Mouse (Mus musculus): ENCODE data around the gene Atp8b5.

Gene Atp8b5

DNA sequence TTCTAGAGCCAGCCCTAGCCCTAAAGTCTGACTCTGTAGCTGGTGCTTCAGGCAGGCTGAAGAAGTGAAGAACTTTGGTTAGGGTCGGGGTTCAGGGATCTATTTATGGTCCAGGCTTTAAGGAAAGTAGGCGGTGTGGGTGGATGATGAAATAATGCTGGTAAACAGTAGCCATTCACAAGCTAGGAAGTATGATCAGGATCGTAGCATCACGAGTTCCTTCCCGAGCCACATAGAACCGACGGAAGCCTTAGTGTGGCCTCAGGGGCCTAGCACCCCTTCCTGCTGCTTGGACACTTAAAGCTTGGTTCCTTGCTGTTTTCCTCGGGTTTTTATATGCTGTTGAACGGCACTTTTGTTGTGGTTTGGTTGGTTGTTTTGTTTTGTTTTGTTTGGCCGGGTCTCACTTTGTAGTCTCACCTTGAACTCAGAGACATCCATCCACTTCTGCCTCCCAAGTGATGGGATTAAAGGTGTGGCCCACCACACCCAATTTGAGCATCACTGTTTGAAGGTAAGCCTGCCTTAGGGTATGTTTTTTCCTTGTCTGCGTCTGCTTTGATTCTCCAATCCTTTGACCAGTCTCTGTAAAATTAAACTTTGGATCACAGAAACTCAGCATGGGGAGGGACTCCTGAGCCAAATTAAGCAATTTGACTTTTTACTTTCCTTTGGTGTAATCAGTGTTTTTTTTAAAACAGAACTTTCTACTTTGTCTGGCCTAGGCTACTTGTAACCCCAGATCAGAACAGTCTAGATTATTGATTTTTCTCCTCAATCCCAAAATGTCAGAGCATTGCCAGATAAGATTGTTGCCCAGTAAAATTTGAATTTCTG lies 116.5 kb downstream of the Atp8b5 start:
- peak; percentile 57 for DNase-seq (ENCODE audit: low read depth)

GRCm38 (mm10) chr4:43384083-43384460 lies 117.1 kb downstream of the Atp8b5 start:
- DNase-seq (ENCODE audit: low read depth): peak; percentile 55

DNA sequence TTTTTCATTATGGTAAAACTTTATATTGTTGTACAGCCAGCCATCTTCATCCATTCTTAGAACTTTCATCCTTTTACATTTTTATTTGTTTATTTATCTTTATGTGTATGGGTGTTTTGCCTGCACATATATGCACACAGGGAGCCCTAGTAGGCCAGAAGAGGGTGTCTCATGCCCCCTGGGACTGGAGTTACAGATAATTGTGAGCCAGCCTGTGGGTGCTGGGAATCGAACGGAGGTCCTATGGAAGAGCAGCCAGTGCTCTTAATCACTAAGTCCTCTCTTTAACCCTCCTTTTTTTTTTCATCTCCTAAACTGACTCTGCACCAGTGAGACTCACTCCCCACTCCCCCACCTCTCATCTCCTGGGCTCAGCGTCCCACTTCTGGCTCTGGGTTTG lies 117.6 kb downstream of the Atp8b5 start:
- DNase-seq (ENCODE audit: low read depth): no peak

- no peak for DNase-seq (ENCODE audit: low read depth)
Measured at GRCm38 (mm10) chr4:43386932-43387331, 120.0 kb downstream of the Atp8b5 start.

DNA sequence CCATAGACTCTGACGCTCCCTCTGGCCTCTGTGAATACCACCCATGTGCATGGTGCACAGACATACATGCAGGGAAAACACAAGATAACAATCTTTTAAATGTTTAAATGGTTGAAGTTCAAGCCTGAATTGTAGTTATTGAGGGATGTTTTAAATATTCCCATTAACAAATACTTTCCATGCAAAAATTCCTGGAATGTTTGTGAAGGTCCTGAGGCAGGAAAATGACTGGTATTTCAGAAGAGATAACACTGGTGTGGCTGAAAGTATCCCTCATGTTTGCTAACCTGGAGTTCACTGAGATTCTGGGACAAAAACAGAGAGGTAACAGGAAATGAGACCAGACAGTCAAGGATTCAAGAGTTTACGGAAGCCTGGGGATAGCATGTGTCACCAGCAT lies 122.4 kb downstream of the Atp8b5 start:
- DNase-seq (ENCODE audit: low read depth): no peak

- DNase-seq (ENCODE audit: low read depth): no peak
Measured at GRCm38 (mm10) chr4:43389845-43390440, 123.0 kb downstream of the Atp8b5 start.

GRCm38 (mm10) chr4:43391521-43392050 lies 124.6 kb downstream of the Atp8b5 start:
- DNase-seq (ENCODE audit: low read depth): no peak

DNA sequence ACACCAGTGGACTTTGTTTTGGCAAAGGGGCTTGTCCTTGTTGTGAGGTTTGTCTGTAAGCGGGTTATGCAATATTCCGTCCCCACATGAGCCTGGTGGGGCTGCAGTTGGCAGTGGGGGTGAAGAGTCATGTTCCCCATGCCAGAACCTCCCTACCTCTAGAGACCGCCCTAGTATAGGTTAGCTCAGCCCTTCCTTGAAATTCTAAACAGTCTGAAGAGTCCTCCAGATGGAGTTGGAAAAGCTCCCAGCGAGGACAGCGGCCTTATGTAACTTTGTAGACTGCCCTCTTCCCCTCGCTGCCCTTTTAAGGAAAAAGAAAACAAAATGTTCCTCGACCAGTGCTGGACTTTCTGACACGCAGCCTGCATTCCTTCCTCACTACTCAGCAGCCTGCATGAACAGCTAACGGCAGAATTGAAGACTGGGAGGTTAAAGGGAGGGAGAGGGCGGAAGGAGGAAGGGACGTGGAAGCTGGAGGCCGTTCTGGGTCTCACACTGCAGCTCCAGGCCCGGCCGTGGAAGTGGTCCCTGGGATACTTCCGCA lies 127.5 kb downstream of the Atp8b5 start:
- peak; percentile 96 for DNase-seq (ENCODE audit: low read depth)

DNA sequence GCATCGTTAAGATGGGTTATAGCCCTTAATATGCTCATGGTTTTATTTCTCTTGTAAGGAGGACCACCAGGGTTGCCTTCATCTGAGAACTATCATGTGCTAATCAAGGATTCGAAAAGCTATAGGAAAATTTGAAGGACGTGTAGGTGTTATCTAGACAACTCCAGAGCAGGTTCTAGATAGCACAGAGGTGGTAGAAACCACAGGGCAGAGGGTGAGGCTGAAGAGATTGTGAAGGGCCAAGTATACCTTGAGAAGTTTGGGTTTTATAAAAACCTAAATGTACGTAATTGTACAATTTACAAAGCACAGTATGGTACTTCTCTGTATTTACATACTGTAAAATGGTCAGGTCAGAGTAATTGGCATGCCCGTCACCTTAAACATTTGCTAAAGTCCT lies 128.2 kb downstream of the Atp8b5 start:
- no peak for DNase-seq (ENCODE audit: low read depth)

DNA sequence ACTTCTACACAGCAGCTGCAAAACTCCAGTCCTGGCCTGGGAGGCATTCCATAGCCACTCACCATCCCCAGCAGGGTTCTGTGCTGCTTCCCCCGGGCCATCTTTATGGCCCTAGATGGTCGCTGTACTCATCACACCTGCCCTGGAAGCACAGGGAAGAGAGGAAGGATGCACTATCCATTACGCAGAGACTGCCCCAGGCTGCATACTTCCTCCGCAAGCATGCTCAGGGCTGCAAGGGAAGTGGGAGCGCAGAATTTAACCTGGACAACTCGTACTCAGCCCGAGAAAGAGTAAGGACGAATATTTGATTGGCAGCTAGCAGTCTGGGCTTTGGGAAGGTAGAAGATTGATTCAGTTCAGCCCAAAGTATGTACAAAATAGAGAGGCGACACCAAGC lies 128.9 kb downstream of the Atp8b5 start:
- DNase-seq (ENCODE audit: low read depth): no peak

DNA sequence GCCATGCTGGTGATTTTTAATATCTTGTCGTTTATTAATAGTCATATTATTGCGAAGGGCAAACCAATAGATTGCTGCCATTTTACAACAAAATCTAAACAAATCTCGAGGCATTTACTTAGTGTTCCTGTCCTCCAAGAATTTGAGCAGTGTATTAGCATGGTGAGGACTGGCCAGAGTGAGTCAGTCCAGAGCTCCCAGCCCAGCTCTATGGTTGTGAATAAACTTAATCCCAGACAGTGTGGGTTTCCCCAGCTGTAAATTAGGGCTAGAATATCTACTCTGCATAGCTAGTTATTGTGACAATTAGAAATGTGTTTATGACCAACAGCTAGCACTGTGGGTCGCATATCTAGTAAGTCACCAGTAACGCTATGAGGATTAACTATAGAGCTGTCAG lies 129.4 kb downstream of the Atp8b5 start:
- peak; percentile 67 for DNase-seq (ENCODE audit: low read depth)

DNA sequence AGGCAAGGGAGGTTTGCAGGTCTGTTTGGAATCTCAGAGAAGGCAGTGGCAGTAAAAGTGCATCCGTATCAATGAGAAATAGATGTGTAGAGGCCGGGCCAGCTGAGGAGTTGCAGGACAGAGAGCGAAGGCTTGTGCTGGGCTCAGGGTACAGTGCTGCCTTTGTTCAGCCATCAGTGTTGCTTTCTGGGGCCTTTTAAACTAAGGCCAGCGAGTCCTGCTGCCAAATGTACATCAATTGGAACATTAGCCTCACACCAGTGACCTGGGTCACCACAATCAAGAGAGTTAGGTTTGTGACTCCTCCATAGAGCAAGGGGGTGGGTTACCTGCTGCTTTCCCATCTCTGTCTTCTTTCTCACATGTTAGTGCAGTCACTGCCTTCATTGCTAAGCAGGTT lies 131.1 kb downstream of the Atp8b5 start:
- no peak for DNase-seq (ENCODE audit: low read depth)

DNA sequence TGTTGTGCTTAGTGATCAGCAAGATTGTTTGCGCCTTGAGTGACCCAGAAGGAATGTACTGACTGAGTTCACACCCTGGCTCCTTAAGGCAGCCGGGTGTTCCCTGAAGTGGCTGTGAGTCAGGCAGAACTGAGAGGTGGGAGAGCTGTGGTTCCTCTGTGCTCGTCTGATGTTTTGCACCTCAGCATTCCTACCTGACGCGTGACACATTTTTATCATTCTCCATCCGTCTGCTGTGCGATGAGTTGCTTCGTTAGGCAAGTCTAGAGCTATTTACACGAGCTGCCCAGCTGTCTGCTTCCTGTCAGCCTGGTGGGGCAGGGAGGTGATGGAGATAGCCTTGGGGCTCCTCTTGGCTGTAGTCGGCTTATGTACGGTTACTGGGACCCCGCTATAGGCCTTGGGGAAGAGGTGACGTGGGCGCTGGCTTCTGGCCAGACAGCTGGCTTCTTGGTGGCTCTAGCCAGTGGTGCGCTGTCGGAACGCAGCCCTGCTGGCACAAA lies 131.9 kb downstream of the Atp8b5 start:
- DNase-seq (ENCODE audit: low read depth): no peak

DNA sequence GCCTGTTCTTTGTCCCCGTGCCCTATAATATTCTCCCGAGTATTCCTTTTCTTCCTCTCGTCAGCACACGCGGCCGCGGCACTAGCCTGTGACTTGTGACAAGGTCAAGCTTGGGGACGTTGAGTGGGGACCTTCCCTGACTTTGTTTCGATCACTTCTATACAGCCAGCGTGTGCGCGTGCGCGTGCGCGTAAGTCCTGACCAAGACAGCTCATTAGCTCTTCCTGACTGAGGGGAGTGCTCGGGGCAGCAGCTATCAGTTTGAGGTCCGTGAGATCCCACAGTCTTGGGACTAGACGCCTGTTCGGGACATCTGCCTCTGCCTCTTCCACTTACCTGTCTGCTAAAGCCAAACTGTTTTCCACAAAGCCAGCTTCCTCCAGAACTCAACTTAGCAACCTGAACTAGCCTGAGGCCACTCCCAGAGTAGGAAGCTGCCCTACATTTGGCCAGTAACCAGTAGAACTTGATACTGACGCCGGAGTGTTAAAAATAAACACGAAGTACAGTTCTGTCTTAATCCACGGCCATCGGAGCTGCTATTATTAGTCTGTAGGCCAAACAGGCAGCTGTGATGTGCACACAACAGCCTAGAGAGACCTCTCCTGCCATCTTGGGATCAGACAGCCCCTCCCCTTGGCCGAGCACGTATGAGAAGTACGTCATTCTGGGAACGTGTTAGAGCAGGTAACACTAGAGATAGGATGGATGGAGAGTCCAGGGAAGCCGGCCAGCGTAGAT lies 132.6 kb downstream of the Atp8b5 start:
- DNase-seq (ENCODE audit: low read depth): no peak

GRCm38 (mm10) chr4:43400976-43401375 lies 134.0 kb downstream of the Atp8b5 start:
- DNase-seq (ENCODE audit: low read depth): no peak

DNA sequence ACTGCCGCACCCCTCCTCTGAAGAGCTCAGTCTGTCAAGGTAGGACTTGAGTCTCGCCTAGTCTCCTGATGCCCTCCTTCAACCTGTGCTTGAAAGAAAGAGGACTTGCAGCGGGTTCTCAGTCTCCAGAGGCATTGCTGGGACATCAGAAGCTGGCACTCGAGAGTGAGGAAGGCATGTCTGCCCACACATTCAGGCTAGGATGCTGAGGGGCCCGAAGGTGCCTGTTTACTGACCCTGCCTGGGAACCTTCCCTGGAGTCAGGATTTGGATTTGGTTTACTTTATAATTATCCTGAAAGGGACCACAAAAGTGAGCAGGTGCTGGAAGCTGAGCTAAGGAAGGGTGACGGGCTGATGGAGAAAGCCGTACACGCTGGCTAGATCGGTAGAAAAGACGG lies 134.5 kb downstream of the Atp8b5 start:
- no peak for DNase-seq (ENCODE audit: low read depth)

- DNase-seq (ENCODE audit: low read depth): no peak
Measured at GRCm38 (mm10) chr4:43402212-43402611, 135.3 kb downstream of the Atp8b5 start.

- no peak for DNase-seq (ENCODE audit: low read depth)
Measured at GRCm38 (mm10) chr4:43404697-43405096, 137.7 kb downstream of the Atp8b5 start.

- peak; percentile 93 for DNase-seq (ENCODE audit: low read depth)
Measured at GRCm38 (mm10) chr4:43406162-43406971, 139.4 kb downstream of the Atp8b5 start.

GRCm38 (mm10) chr4:43407071-43407920 lies 140.3 kb downstream of the Atp8b5 start:
- DNase-seq (ENCODE audit: low read depth): no peak
